23 mouse cellular contexts compared by ENCODE assay signal in the genomic region with DNA sequence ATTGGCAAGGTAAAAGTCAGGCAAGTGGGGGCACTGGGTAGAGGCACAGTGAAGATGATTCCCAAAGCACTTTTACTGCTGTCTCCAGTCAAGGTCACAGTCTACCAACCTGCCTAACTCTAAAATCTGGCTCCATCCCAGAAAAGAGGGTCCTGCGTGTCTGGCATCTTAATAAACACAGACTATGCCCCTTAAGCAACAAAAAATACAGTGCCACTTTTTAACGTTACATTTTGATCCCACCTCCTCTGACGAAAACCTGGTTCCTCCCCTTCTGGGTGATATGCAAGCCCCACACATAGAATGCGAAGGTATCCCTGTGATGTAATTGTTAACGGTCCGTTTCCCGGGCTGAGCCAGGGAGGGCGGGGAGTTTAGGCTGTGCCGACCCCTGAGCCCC. TPM values are rescaled to one million over a fixed set of nuclear protein-coding genes. Genes with fewer than 3 reads are reported as not detected.
"Had no signal": no experiment of that assay in that cellular context is flagged by ENCODE, and none has a peak within 500 bp of the region (broad histone marks: within the 10 kb centered on the region; RNA-seq: fewer than 3 reads in every experiment).

A gene (plus strand): TSS at position 301 of the 400 bp plus-strand sequence.

RNA-seq across cellular contexts. Expression of the gene that starts here (rescaled TPM):
- total RNA-seq: gastrocnemius, adult 2 months; granulocyte monocyte progenitor cell, adult 5-6 weeks; heart, adult 18-20 months; heart, adult 8-10 months; heart, postnatal 10 days; heart, postnatal 25 days; heart, postnatal 4 days; liver, adult 2 months had no signal
- polyA plus RNA-seq: heart, embryonic 12.5 days; heart, embryonic 14.5 days; heart, embryonic 16.5 days; hindbrain, embryonic 10.5 days; hindbrain, embryonic 12.5 days; inflammation-experienced regulatory T-cells, adult 6 months; intestine, embryonic 15.5 days; intestine, postnatal 0 days; kidney, embryonic 14.5 days; kidney, embryonic 16.5 days; limb, embryonic 11.5 days; limb, embryonic 13.5 days; limb, embryonic 15.5 days; liver, adult 2 months; liver, embryonic 12.5 days; liver, embryonic 14.5 days had no signal
